In genomic region chr2:120170726-120171125, GRCm38 (mm10) we compare ENCODE assay signal across 9 mouse cellular contexts. TPM values are rescaled to one million over a fixed set of nuclear protein-coding genes. Genes with fewer than 3 reads are reported as not detected.
DNase-seq lines count a peak whose midpoint lies in the region; ATAC-seq and TF ChIP-seq lines count a peak whose summit lies in the region.
"Had no signal": no experiment of that assay in that cellular context is flagged by ENCODE, and none has a peak within 500 bp of the region (broad histone marks: within the 10 kb centered on the region; RNA-seq: fewer than 3 reads in every experiment).

No protein-coding gene starts in this region.

- H3K27ac ChIP-seq in left cerebral cortex, adult 2 months = no peak overlapping the region
- no peak overlapping the region for H3K27ac ChIP-seq in forebrain, embryonic 16.5 days (ENCODE audit: low read length)
- H3K27ac ChIP-seq: limb, embryonic 13.5 days had no signal

- no peak overlapping the region for H3K9ac ChIP-seq in forebrain, embryonic 16.5 days (replicated peaks; ENCODE audit: low read depth, low read length)
- H3K9ac ChIP-seq: limb, embryonic 13.5 days had no signal

- H3K27me3 ChIP-seq in forebrain, embryonic 16.5 days (replicated peaks; ENCODE audit: control insufficient read depth, insufficient read depth, low read length) = no peaks in the 10 kb centered on the region

- no peak overlapping the region for H3K4me2 ChIP-seq in forebrain, embryonic 16.5 days (ENCODE audit: low read length)
- H3K4me2 ChIP-seq: limb, embryonic 13.5 days had no signal

- H3K4me1 ChIP-seq in forebrain, embryonic 16.5 days (replicated peaks; ENCODE audit: control insufficient read depth, insufficient read depth, low read length) = no peaks in the 10 kb centered on the region
- H3K4me1 ChIP-seq: limb, embryonic 13.5 days had no signal

- peak; percentile 56 for TF ChIP-seq CTCF in left cerebral cortex, adult 2 months (IDR thresholded peaks at IDR 0.05)

- intact Hi-C loops in left cerebral cortex, adult 2 months (cut with DNase I) = loop anchor here (1.0 to 5.0 kb wide), 3 partner anchors 77 to 198 kb away; partner anchors contain the start of genes Mapkbp1 and Pla2g4e
- intact Hi-C loops in left cerebral cortex, postnatal 4 days (cut with DNase I) = loop anchor here (5.0 kb wide), 1 partner anchor 107 kb away; no protein-coding TSS in a partner anchor

- H3K36me3 ChIP-seq in forebrain, embryonic 16.5 days (ENCODE audit: control insufficient read depth, insufficient read depth) = no peaks in the 10 kb centered on the region
- H3K36me3 ChIP-seq: limb, embryonic 13.5 days had no signal

- no peaks in the 10 kb centered on the region for H3K9me3 ChIP-seq in forebrain, embryonic 16.5 days (ENCODE audit: control insufficient read depth, low read length)
- H3K9me3 ChIP-seq: limb, embryonic 13.5 days had no signal

- no peak overlapping the region for H3K4me3 ChIP-seq in left cerebral cortex, adult 2 months
- no peak overlapping the region for H3K4me3 ChIP-seq in forebrain, embryonic 16.5 days (replicated peaks; ENCODE audit: low read length)
- H3K4me3 ChIP-seq: limb, embryonic 13.5 days had no signal

- no peak for DNase-seq in left cerebral cortex, adult 2 months (ENCODE audit: extremely low spot score in 1 of 2, low spot score in 2 of 2)
- no peak for DNase-seq in left cerebral cortex, postnatal 4 days
- peak; percentile 33 for DNase-seq in Muller cell, postnatal 12 days (ENCODE audit: inconsistent ontology term)
- peak; percentile 48 for DNase-seq in kidney, adult 9 months
- peak; percentile 23 for DNase-seq in mesoderm, embryonic 11.5 days (ENCODE audit: low read depth, low spot score)
- no peak for DNase-seq in cerebellum, adult 8-10 months

- ATAC-seq in common myeloid progenitor, adult 5-6 weeks (replicated peaks; ENCODE audit: low read depth, poor library complexity, severe bottlenecking) = peak; percentile 80
- ATAC-seq in forebrain, embryonic 16.5 days = no peak

- 61% methylated on average over 1 of the region's 1 CpGs for WGBS in forebrain, embryonic 16.5 days

RNA-seq across cellular contexts. Expression of gene Ehd4, which starts 16.3 kb away (rescaled TPM):
- total RNA-seq in left cerebral cortex, adult 2 months (2021) = 10 to 100 TPM; 12.1 to 15.0 TPM
- total RNA-seq in left cerebral cortex, postnatal 4 days (2021) = 1 to 10 TPM; 6.9 to 9.6 TPM
- total RNA-seq in common myeloid progenitor, adult 5-6 weeks (2017) = 28.3 and 31.0 TPM in 2 replicates
- 9.7 and 11.9 TPM in 2 replicates for polyA plus RNA-seq in forebrain, embryonic 16.5 days (2015; fragmentation: Nextera tagmentation; extraction: Ambion mirVana)

Comparison
In these comparisons a context has a peak if more than half of its experiments do, and no peak if none do; other contexts are left out.
1. DNase-seq: peak in Muller cell, postnatal 12 days (single experiment), kidney, adult 9 months (single experiment) and mesoderm, embryonic 11.5 days (single experiment); none in left cerebral cortex, adult 2 months (0 of 2), left cerebral cortex, postnatal 4 days (single experiment) and cerebellum, adult 8-10 months (single experiment).